ENCODE assay signal across 9 mouse cellular contexts in genomic region chr2:167240008-167240964, GRCm38 (mm10). TPM values are rescaled to one million over a fixed set of nuclear protein-coding genes. Genes with fewer than 3 reads are reported as not detected.
DNase-seq lines count a peak whose midpoint lies in the region; ATAC-seq and TF ChIP-seq lines count a peak whose summit lies in the region.
"Had no signal": no experiment of that assay in that cellular context is flagged by ENCODE, and none has a peak within 500 bp of the region (broad histone marks: within the 10 kb centered on the region; RNA-seq: fewer than 3 reads in every experiment).

Gene Ptgis (minus strand): TSS chr2:167240604.

- no peaks in the 10 kb centered on the region for H3K36me3 ChIP-seq in embryonic facial prominence, embryonic 12.5 days
- no peaks in the 10 kb centered on the region for H3K36me3 ChIP-seq in heart, postnatal 0 days (replicated peaks; ENCODE audit: control insufficient read depth, insufficient read depth, low read length)
- no peaks in the 10 kb centered on the region for H3K36me3 ChIP-seq in liver, embryonic 11.5 days (ENCODE audit: control insufficient read depth, insufficient read depth, low read length)
- no peaks in the 10 kb centered on the region for H3K36me3 ChIP-seq in neural tube, embryonic 14.5 days (ENCODE audit: control insufficient read depth, insufficient read depth, low read length)

- 0 out of 2 replicates have a peak, but pooled peaks have one; percentile 23 for ATAC-seq in embryonic facial prominence, embryonic 12.5 days (ENCODE audit: insufficient number of reproducible peaks, insufficient read depth, low FRiP score, low TSS enrichment)
- ATAC-seq in heart, postnatal 0 days (ENCODE audit: insufficient read depth, low read depth): peak; percentile 50
- no peak for ATAC-seq in liver, embryonic 11.5 days (replicated peaks; ENCODE audit: low FRiP score)
- ATAC-seq in neural tube, embryonic 14.5 days (ENCODE audit: low read depth): peak; percentile 31; the same call in 1 of the 2 replicates

- H3K4me3 ChIP-seq in layer of hippocampus, adult 2 months: peak within 1 kb of the TSS; percentile 43
- H3K4me3 ChIP-seq in embryonic facial prominence, embryonic 12.5 days: peak within 1 kb of the TSS; percentile 49
- H3K4me3 ChIP-seq in heart, postnatal 0 days (ENCODE audit: low read depth, low read length): peak within 1 kb of the TSS; percentile 54
- H3K4me3 ChIP-seq in liver, embryonic 11.5 days (ENCODE audit: low read depth, low read length): peak within 1 kb of the TSS; percentile 38
- peak within 1 kb of the TSS; percentile 34 for H3K4me3 ChIP-seq in neural tube, embryonic 14.5 days (ENCODE audit: low read depth, low read length)

- no peak within 1 kb of the TSS for H3K27ac ChIP-seq in layer of hippocampus, adult 2 months
- peak within 1 kb of the TSS; percentile 51 for H3K27ac ChIP-seq in embryonic facial prominence, embryonic 12.5 days
- peak within 1 kb of the TSS; percentile 67 for H3K27ac ChIP-seq in heart, postnatal 0 days (ENCODE audit: low read depth)
- no peak within 1 kb of the TSS for H3K27ac ChIP-seq in liver, embryonic 11.5 days (ENCODE audit: low read depth, low read length)
- H3K27ac ChIP-seq in neural tube, embryonic 14.5 days (ENCODE audit: low read depth, low read length): no peak within 1 kb of the TSS
- H3K27ac ChIP-seq: macrophage had no signal

- H3K27me3 ChIP-seq in embryonic facial prominence, embryonic 12.5 days: peaks cover 4% of the 10 kb centered on the region; the same call in 1 of the 2 replicates
- H3K27me3 ChIP-seq in heart, postnatal 0 days (ENCODE audit: control insufficient read depth, insufficient read depth, low read length): peaks cover 23% of the 10 kb centered on the region
- H3K27me3 ChIP-seq in liver, embryonic 11.5 days (replicated peaks; ENCODE audit: control insufficient read depth, insufficient read depth, low read length): peaks cover 30% of the 10 kb centered on the region
- no peaks in the 10 kb centered on the region for H3K27me3 ChIP-seq in neural tube, embryonic 14.5 days (ENCODE audit: control insufficient read depth, insufficient read depth, low read length)

- H3K4me2 ChIP-seq in embryonic facial prominence, embryonic 12.5 days (replicated peaks): peak within 1 kb of the TSS; percentile 79
- H3K4me2 ChIP-seq in heart, postnatal 0 days (ENCODE audit: low read depth, low read length): peak within 1 kb of the TSS; percentile 75
- H3K4me2 ChIP-seq in liver, embryonic 11.5 days: peak within 1 kb of the TSS; percentile 61
- peak within 1 kb of the TSS; percentile 77 for H3K4me2 ChIP-seq in neural tube, embryonic 14.5 days (ENCODE audit: low read depth, low read length)

- 0 out of 2 replicates have a peak, but pooled peaks cover 4% of the 10 kb centered on the region for H3K9me3 ChIP-seq in embryonic facial prominence, embryonic 12.5 days
- H3K9me3 ChIP-seq in heart, postnatal 0 days (replicated peaks; ENCODE audit: control insufficient read depth, low read length): no peaks in the 10 kb centered on the region; the same call in 1 of the 2 replicates
- H3K9me3 ChIP-seq in liver, embryonic 11.5 days (ENCODE audit: control insufficient read depth, low read length): 0 out of 2 replicates have a peak, but pooled peaks cover 2% of the 10 kb centered on the region
- no peaks in the 10 kb centered on the region for H3K9me3 ChIP-seq in neural tube, embryonic 14.5 days (ENCODE audit: control insufficient read depth, low read length)

- TF ChIP-seq EP300 in heart, postnatal 0 days (IDR thresholded peaks at IDR 0.05; ENCODE audit: low read depth): no peak

- DNase-seq in layer of hippocampus, adult 2 months (ENCODE audit: low spot score in 2 of 2): no peak
- no peak for DNase-seq in layer of hippocampus, adult 8-10 months (ENCODE audit: low spot score in 2 of 2)
- no peak for DNase-seq in heart, postnatal 0 days (ENCODE audit: low spot score)
- DNase-seq in liver, embryonic 11.5 days (ENCODE audit: low spot score): peak; percentile 51
- no peak for DNase-seq in right cerebral cortex, postnatal 36 days (ENCODE audit: low spot score in 2 of 2)
- no peak for DNase-seq in layer of hippocampus, adult 9-10 months (ENCODE audit: low spot score)

- WGBS in embryonic facial prominence, embryonic 12.5 days: 2% methylated on average over 41 of the region's 45 CpGs
- WGBS in heart, postnatal 0 days: 5% methylated on average over 42 of the region's 45 CpGs
- 5% methylated on average over 44 of the region's 45 CpGs for WGBS in liver, embryonic 11.5 days
- 3% methylated on average over 43 of the region's 45 CpGs for WGBS in neural tube, embryonic 14.5 days

- H3K4me1 ChIP-seq in embryonic facial prominence, embryonic 12.5 days: peaks cover 24% of the 10 kb centered on the region
- no peaks in the 10 kb centered on the region for H3K4me1 ChIP-seq in heart, postnatal 0 days (ENCODE audit: control insufficient read depth, insufficient read depth)
- H3K4me1 ChIP-seq in liver, embryonic 11.5 days (replicated peaks; ENCODE audit: control insufficient read depth, insufficient read depth, low read length): peaks cover 7% of the 10 kb centered on the region; the same call in 1 of the 2 replicates
- peaks cover 5% of the 10 kb centered on the region; the same call in 1 of the 2 replicates for H3K4me1 ChIP-seq in neural tube, embryonic 14.5 days (ENCODE audit: control insufficient read depth, insufficient read depth, low read length)

- H3K9ac ChIP-seq in embryonic facial prominence, embryonic 12.5 days: peak within 1 kb of the TSS; percentile 69
- H3K9ac ChIP-seq in heart, postnatal 0 days (replicated peaks; ENCODE audit: low read depth, low read length): peak within 1 kb of the TSS; percentile 68
- H3K9ac ChIP-seq in liver, embryonic 11.5 days (ENCODE audit: low read depth, low read length): peak within 1 kb of the TSS; percentile 7; the same call in 1 of the 2 replicates
- H3K9ac ChIP-seq in neural tube, embryonic 14.5 days (replicated peaks; ENCODE audit: low read depth, low read length): peak within 1 kb of the TSS; percentile 39; the same call in 1 of the 2 replicates

- TF ChIP-seq CTCF in layer of hippocampus, adult 2 months (conservative IDR thresholded peaks at IDR 0.05): no peak
- no peak for TF ChIP-seq CTCF in heart, postnatal 0 days (IDR thresholded peaks at IDR 0.05; ENCODE audit: low read depth)

RNA-seq across cellular contexts. Expression of gene Ptgis, which starts in this region (rescaled TPM):
- total RNA-seq in layer of hippocampus, adult 2 months (2021): under 1 TPM; 0.72 to 0.81 TPM
- 1 to 10 TPM; 1.7 to 2.2 (median 1.7) TPM for total RNA-seq in layer of hippocampus, adult 8-10 months (2022)
- 17.7 and 19.1 TPM in 2 replicates for polyA plus RNA-seq in embryonic facial prominence, embryonic 12.5 days (2016; fragmentation: Nextera tagmentation; extraction: Ambion mirVana)
- total RNA-seq in heart, postnatal 0 days (2014; rRNA removed; ENCODE audit: low replicate concordance): 38.6 and 60.0 TPM in 2 replicates
- polyA plus RNA-seq in heart, postnatal 0 days (2015; fragmentation: Nextera tagmentation; extraction: Ambion mirVana): 20.8 and 22.6 TPM in 2 replicates
- polyA plus RNA-seq in liver, embryonic 11.5 days (2014; fragmentation: Nextera tagmentation; extraction: Ambion mirVana): 7.4 and 7.7 TPM in 2 replicates
- 1.9 and 5.9 TPM in 2 replicates for polyA plus RNA-seq in neural tube, embryonic 14.5 days (2014; fragmentation: Nextera tagmentation; extraction: Ambion mirVana)
- polyA plus RNA-seq: macrophage had no signal

Comparison
In these comparisons a context has a peak if more than half of its experiments do, and no peak if none do; other contexts are left out.
1. RNA of gene Ptgis (total RNA-seq): 38.6 to 60.0 TPM in heart, postnatal 0 days; 1.7 to 2.2 TPM in layer of hippocampus, adult 8-10 months and 0.72 to 0.81 TPM in layer of hippocampus, adult 2 months; every median in the first group is over 10 times any median in the second.
2. H3K27ac ChIP-seq: peak in embryonic facial prominence, embryonic 12.5 days (single experiment) and heart, postnatal 0 days (single experiment); none in layer of hippocampus, adult 2 months (single experiment), liver, embryonic 11.5 days (single experiment) and neural tube, embryonic 14.5 days (single experiment).
3. H3K9ac ChIP-seq: peak in every context shown above with its lines; median percentile 69 in embryonic facial prominence, embryonic 12.5 days; 68 in heart, postnatal 0 days; 39 in neural tube, embryonic 14.5 days; 7 in liver, embryonic 11.5 days.
4. Peak in every context shown above with its lines, with median percentiles within 50 percentile points of each other: H3K4me3 ChIP-seq and H3K4me2 ChIP-seq.